Comparison of ENCODE assay signal across 9 mouse cellular contexts in the genomic region with DNA sequence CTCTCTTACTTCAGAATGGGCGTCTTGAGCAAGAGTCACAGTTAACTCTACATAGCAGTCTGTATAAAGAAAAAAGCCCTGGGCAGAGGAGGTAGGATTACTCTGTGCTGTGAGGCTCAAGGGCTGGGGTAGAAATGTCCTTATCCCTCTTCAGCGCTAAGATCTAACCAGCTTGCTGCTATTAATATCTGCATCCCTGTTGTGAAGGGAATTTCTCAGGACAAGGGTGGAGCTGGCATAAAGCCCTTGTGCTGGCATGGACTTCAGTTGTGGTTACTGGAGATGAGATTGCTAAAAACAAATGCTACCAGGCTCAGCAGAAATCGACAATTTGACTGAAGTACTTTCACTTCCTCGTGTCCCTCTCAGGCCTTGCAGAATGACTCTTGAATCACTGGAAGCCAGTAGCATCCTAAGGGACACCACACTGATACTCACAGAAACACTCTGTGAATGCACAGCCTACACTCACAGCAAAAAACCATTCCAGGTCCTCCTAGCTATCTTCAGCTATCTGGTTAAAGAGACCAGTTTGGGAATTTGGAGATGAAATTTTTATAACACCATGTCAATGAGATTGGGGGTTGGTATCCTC.
DNase-seq lines count a peak whose midpoint lies in the region; ATAC-seq and TF ChIP-seq lines count a peak whose summit lies in the region.
"Had no signal": no experiment of that assay in that cellular context is flagged by ENCODE, and none has a peak within 500 bp of the region (broad histone marks: within the 10 kb centered on the region; RNA-seq: fewer than 3 reads in every experiment).

No protein-coding gene starts in this region.

- no peaks in the 10 kb centered on the region for H3K9me3 ChIP-seq in midbrain, embryonic 13.5 days
- H3K9me3 ChIP-seq: embryonic facial prominence, embryonic 15.5 days had no signal

- intact Hi-C loops in left cerebral cortex, adult 2 months (cut with DNase I), result loop anchor here (5.0 kb wide), 1 partner anchor 184 kb away; the partner anchor contains the start of gene B3gat1

- WGBS in midbrain, embryonic 13.5 days, result 70% methylated on average over 4 of the region's 4 CpGs

- no peak overlapping the region for H3K9ac ChIP-seq in midbrain, embryonic 13.5 days (replicated peaks)
- H3K9ac ChIP-seq: embryonic facial prominence, embryonic 15.5 days had no signal

- H3K36me3 ChIP-seq in midbrain, embryonic 13.5 days, result no peaks in the 10 kb centered on the region
- H3K36me3 ChIP-seq: embryonic facial prominence, embryonic 15.5 days had no signal

- H3K27me3 ChIP-seq in midbrain, embryonic 13.5 days, result no peaks in the 10 kb centered on the region
- H3K27me3 ChIP-seq: embryonic facial prominence, embryonic 15.5 days had no signal

- no peak for ATAC-seq in midbrain, embryonic 13.5 days

- no peaks in the 10 kb centered on the region for H3K4me1 ChIP-seq in midbrain, embryonic 13.5 days (replicated peaks)
- H3K4me1 ChIP-seq: embryonic facial prominence, embryonic 15.5 days had no signal

- DNase-seq in left cerebral cortex, adult 2 months (ENCODE audit: extremely low spot score in 1 of 2, low spot score in 2 of 2), result no peak
- DNase-seq in left cerebral cortex, adult 8-10 months (ENCODE audit: low spot score in 2 of 2), result no peak
- peak; percentile 69 for DNase-seq in cerebellum, adult 8-10 months
- peak; percentile 20 for DNase-seq in heart, adult 8-10 months (ENCODE audit: low spot score)
- DNase-seq in lung, postnatal 14 days, result peak; percentile 9
- DNase-seq in urinary bladder, postnatal 36 days (ENCODE audit: low spot score in 2 of 2), result no peak
- no peak for DNase-seq in embryo, embryonic 10.5 days (ENCODE audit: low spot score)

- TF ChIP-seq CTCF in left cerebral cortex, adult 2 months (IDR thresholded peaks at IDR 0.05), result no peak

- no peak overlapping the region for H3K4me2 ChIP-seq in midbrain, embryonic 13.5 days (replicated peaks)
- H3K4me2 ChIP-seq: embryonic facial prominence, embryonic 15.5 days had no signal

- peak overlapping the region; percentile 66 for H3K27ac ChIP-seq in left cerebral cortex, adult 2 months
- H3K27ac ChIP-seq in midbrain, embryonic 13.5 days, result no peak overlapping the region
- H3K27ac ChIP-seq: embryonic facial prominence, embryonic 15.5 days had no signal

- no peak overlapping the region for H3K4me3 ChIP-seq in left cerebral cortex, adult 2 months
- H3K4me3 ChIP-seq in midbrain, embryonic 13.5 days (replicated peaks), result no peak overlapping the region
- H3K4me3 ChIP-seq: embryonic facial prominence, embryonic 15.5 days had no signal

Comparison
In these comparisons a context has a peak if more than half of its experiments do, and no peak if none do; other contexts are left out.
1. DNase-seq: peak in cerebellum, adult 8-10 months (single experiment), heart, adult 8-10 months (single experiment) and lung, postnatal 14 days (single experiment); none in left cerebral cortex, adult 2 months (0 of 2), left cerebral cortex, adult 8-10 months (0 of 2), urinary bladder, postnatal 36 days (0 of 2) and embryo, embryonic 10.5 days (single experiment).